Mouse (Mus musculus) megakaryocyte, embryonic 14.5 days (primary cell): ENCODE measurements around the gene Bnc1.

Experiments used
- FLI1 ChIP-seq: IDR thresholded peaks from 2 replicates; pipeline ENCODE4 v1.6.1; 2012; ENCODE audit warnings: low read length, inconsistent platforms, mixed read lengths
- GATA1 ChIP-seq: IDR thresholded peaks from 3 replicates; pipeline ENCODE4 v1.6.1; 2012; ENCODE audit warnings: mixed read lengths, low read length, inconsistent platforms, borderline replicate concordance

DNA sequence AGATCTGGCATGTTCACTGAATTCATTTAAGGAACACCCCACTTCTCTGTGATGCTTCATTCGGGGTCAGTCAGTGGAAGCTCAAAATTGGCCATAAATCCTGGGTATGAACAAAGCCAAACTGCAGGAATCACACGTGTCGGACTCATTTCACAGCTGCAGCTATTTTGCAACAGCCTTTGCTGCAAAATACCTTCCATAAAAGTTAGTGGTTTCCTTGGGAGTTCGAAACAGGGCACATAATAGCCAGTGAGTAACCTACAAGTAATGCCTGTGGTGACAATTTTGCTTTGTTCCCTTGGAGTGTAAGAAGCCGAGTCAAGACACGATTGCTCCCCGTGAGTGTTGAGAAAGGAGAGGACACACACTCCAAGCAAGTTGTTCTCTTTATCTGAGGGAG lies 7.3 kb upstream of the Bnc1 start:
- TF ChIP-seq GATA1 (no peak), FLI1 (no peak)
